Mouse (Mus musculus) spleen, adult 2 months (tissue): ENCODE data around the gene Morc1.

Source experiments
- CTCF ChIP-seq: fragments of 200-500 bp; IDR thresholded peaks from 2 replicates; pipeline ENCODE4 v1.5.1; 2011; ENCODE audit warnings: mild to moderate bottlenecking, inconsistent platforms; ENCODE audit not compliant: insufficient read depth, insufficient read length, insufficient replicate concordance; ENCODE audit errors: extremely low read depth
- POLR2A ChIP-seq: fragments of 200-500 bp; IDR thresholded peaks from 2 replicates; pipeline ENCODE4 v1.6.1; 2011; ENCODE audit warnings: low read depth, low read length, inconsistent platforms

DNA sequence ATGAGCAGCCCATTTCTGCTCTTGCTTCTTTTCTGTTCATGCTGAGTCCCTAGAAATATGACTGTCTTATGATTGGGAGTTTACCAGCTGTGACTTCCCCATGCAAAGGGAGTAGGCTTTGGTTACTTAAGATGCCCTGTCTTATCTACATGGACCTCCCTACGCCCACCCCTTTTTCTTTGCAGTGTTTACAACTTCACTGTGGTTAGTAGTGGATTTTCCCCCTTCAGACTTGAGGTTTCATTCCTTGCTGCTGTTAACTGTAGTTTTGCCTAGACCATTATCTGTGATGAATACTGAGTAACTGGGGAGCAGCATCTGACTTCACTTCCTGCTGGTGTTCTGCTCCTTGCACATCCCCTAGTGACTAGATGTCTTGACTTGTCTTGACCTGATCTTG lies 247.0 kb downstream of the Morc1 start:
- TF ChIP-seq POLR2A (no peak), CTCF (no peak)
